ENCODE assay signal across 8 mouse cellular contexts in genomic region chr19:8713306-8713996, GRCm38 (mm10). TPM values are rescaled to one million over a fixed set of nuclear protein-coding genes. Genes with fewer than 3 reads are reported as not detected.
DNase-seq lines count a peak whose midpoint lies in the region; ATAC-seq and TF ChIP-seq lines count a peak whose summit lies in the region.

No protein-coding gene starts in this region.

- H3K4me1 ChIP-seq in heart, embryonic 12.5 days (replicated peaks): peaks cover 22% of the 10 kb centered on the region
- H3K4me1 ChIP-seq in kidney, postnatal 0 days (replicated peaks; ENCODE audit: insufficient read depth, low read length): peaks cover 11% of the 10 kb centered on the region; the same call in 1 of the 2 replicates
- H3K4me1 ChIP-seq in liver, adult 2 months (ENCODE audit: control insufficient read depth, insufficient read depth, low read length): peaks cover 5% of the 10 kb centered on the region

- peak; percentile 69 for TF ChIP-seq CTCF in brain, embryonic 14.5 days (IDR thresholded peaks at IDR 0.05; ENCODE audit: borderline replicate concordance, extremely low read depth, insufficient read depth, insufficient read length)
- peak; percentile 74 for TF ChIP-seq CTCF in kidney, postnatal 0 days (IDR thresholded peaks at IDR 0.05; ENCODE audit: low read depth)
- peak; percentile 85 for TF ChIP-seq CTCF in liver, adult 2 months (IDR thresholded peaks at IDR 0.05; ENCODE audit: low read depth, low read length)

- H3K4me3 ChIP-seq in heart, embryonic 12.5 days: peak overlapping the region; percentile 69
- H3K4me3 ChIP-seq in kidney, postnatal 0 days (replicated peaks; ENCODE audit: low read depth, low read length): peak overlapping the region; percentile 63
- peak overlapping the region; percentile 94 for H3K4me3 ChIP-seq in liver, adult 2 months (ENCODE audit: insufficient read depth, low read depth, low read length)

- no peaks in the 10 kb centered on the region; the same call in 1 of the 2 replicates for H3K79me2 ChIP-seq in liver, adult 2 months (ENCODE audit: control insufficient read depth, insufficient read depth, low read length)

- peaks cover 35% of the 10 kb centered on the region for H3K36me3 ChIP-seq in heart, embryonic 12.5 days
- peaks cover 24% of the 10 kb centered on the region for H3K36me3 ChIP-seq in kidney, postnatal 0 days (ENCODE audit: insufficient read depth, low read length)
- peaks cover 22% of the 10 kb centered on the region for H3K36me3 ChIP-seq in liver, adult 2 months (ENCODE audit: control insufficient read depth, insufficient read depth, low read length)

- no peaks in the 10 kb centered on the region for H3K9me3 ChIP-seq in heart, embryonic 12.5 days (replicated peaks)
- H3K9me3 ChIP-seq in kidney, postnatal 0 days (replicated peaks; ENCODE audit: low read length): no peaks in the 10 kb centered on the region

- peak overlapping the region; percentile 87 for H3K27ac ChIP-seq in heart, embryonic 12.5 days (ENCODE audit: poor library complexity, severe bottlenecking)
- peak overlapping the region; percentile 94 for H3K27ac ChIP-seq in kidney, postnatal 0 days
- peak overlapping the region; percentile 53 for H3K27ac ChIP-seq in liver, adult 2 months (replicated peaks; ENCODE audit: insufficient read depth, low read depth, low read length)

- DNase-seq in B cell, adult 2 months: peak; percentile 94 to 95
- peak; percentile 96 for DNase-seq in brain, embryonic 14.5 days (ENCODE audit: low read depth)
- peak; percentile 93 for DNase-seq in kidney, postnatal 0 days (ENCODE audit: low spot score)
- peak; percentile 69 for DNase-seq in liver, adult 2 months (ENCODE audit: extremely low read depth, low read depth, low spot score)
- peak; percentile 95 to 96 for DNase-seq in spleen, postnatal 36 days (ENCODE audit: low spot score in 2 of 2)

- H3K27me3 ChIP-seq in heart, embryonic 12.5 days (replicated peaks): no peaks in the 10 kb centered on the region
- H3K27me3 ChIP-seq in kidney, postnatal 0 days (ENCODE audit: insufficient read depth, low read length): no peaks in the 10 kb centered on the region
- no peaks in the 10 kb centered on the region for H3K27me3 ChIP-seq in liver, adult 2 months (ENCODE audit: control insufficient read depth, insufficient read depth, low read length)

- WGBS in heart, embryonic 12.5 days: under 1% methylated on average over 51 of the region's 51 CpGs
- 0% methylated on average over 51 of the region's 51 CpGs for WGBS in kidney, postnatal 0 days
- WGBS in liver, adult 2 months: under 1% methylated on average over 51 of the region's 51 CpGs

- H3K4me2 ChIP-seq in heart, embryonic 12.5 days: peak overlapping the region; percentile 80
- peak overlapping the region; percentile 79 for H3K4me2 ChIP-seq in kidney, postnatal 0 days (ENCODE audit: low read length)

- TF ChIP-seq POLR2A in brain, embryonic 14.5 days (IDR thresholded peaks at IDR 0.05; ENCODE audit: borderline replicate concordance, extremely low read depth, insufficient read depth, insufficient read length, poor library complexity, severe bottlenecking): peak; percentile 60; the same call in 1 of the 2 replicates
- TF ChIP-seq POLR2A in liver, adult 2 months (IDR thresholded peaks at IDR 0.05; ENCODE audit: extremely low read depth, insufficient read depth, low read length): peak; percentile 97

- peak overlapping the region; percentile 91 for H3K9ac ChIP-seq in heart, embryonic 12.5 days
- peak overlapping the region; percentile 70 for H3K9ac ChIP-seq in kidney, postnatal 0 days (ENCODE audit: low read depth, low read length)
- H3K9ac ChIP-seq in liver, adult 2 months (ENCODE audit: low read depth, low read length): peak overlapping the region; percentile 83

- ATAC-seq in erythroblast, adult 5-6 weeks (replicated peaks; ENCODE audit: low FRiP score, poor library complexity, severe bottlenecking): peak; percentile 74
- ATAC-seq in heart, embryonic 12.5 days (ENCODE audit: insufficient number of reproducible peaks, low FRiP score): peak; percentile 90
- ATAC-seq in kidney, postnatal 0 days (replicated peaks; ENCODE audit: low FRiP score, low read depth): peak; percentile 90
- peak; percentile 64 for ATAC-seq in monocyte, adult 5-6 weeks (replicated peaks; ENCODE audit: insufficient number of reproducible peaks, low FRiP score, low TSS enrichment, poor library complexity, severe bottlenecking)

RNA-seq across cellular contexts. Expression of gene Slc3a2, which starts 9.7 kb away (rescaled TPM):
- polyA plus RNA-seq in brain, embryonic 14.5 days (2012; rRNA removed): 147 and 159 TPM in 2 replicates
- total RNA-seq in erythroblast, adult 5-6 weeks (2015; ENCODE audit: low replicate concordance): 150 and 218 TPM in 2 replicates
- total RNA-seq in erythroblast, adult 5-6 weeks (2017; ENCODE audit: low replicate concordance): 337 and 409 TPM in 2 replicates
- polyA plus RNA-seq in heart, embryonic 12.5 days (2016; fragmentation: Nextera tagmentation; extraction: Ambion mirVana): 87.6 and 88.9 TPM in 2 replicates
- polyA plus RNA-seq in kidney, postnatal 0 days (2015; fragmentation: Nextera tagmentation; extraction: Ambion mirVana): 151 and 158 TPM in 2 replicates
- total RNA-seq in liver, adult 2 months (2014; rRNA removed): 30.2 and 37.6 TPM in 2 replicates
- polyA plus RNA-seq in liver, adult 2 months (2012; rRNA removed): 62.9 and 71.6 TPM in 2 replicates
- total RNA-seq in monocyte, adult 5-6 weeks (2017): 61.4 to 198 TPM (median 77.3 TPM) in 3 replicates

RNA-seq across cellular contexts. Expression of gene Wdr74, which starts 22.2 kb away (rescaled TPM):
- 57.3 and 65.8 TPM in 2 replicates for polyA plus RNA-seq in brain, embryonic 14.5 days (2012; rRNA removed)
- 7.9 and 61.9 TPM in 2 replicates for total RNA-seq in erythroblast, adult 5-6 weeks (2015; ENCODE audit: low replicate concordance)
- total RNA-seq in erythroblast, adult 5-6 weeks (2017; ENCODE audit: low replicate concordance): 15.3 and 18.3 TPM in 2 replicates
- 48.9 and 52.9 TPM in 2 replicates for polyA plus RNA-seq in heart, embryonic 12.5 days (2016; fragmentation: Nextera tagmentation; extraction: Ambion mirVana)
- 71.3 and 77.7 TPM in 2 replicates for polyA plus RNA-seq in kidney, postnatal 0 days (2015; fragmentation: Nextera tagmentation; extraction: Ambion mirVana)
- total RNA-seq in liver, adult 2 months (2014; rRNA removed): 12.5 and 16.6 TPM in 2 replicates
- 23.8 and 28.9 TPM in 2 replicates for polyA plus RNA-seq in liver, adult 2 months (2012; rRNA removed)
- 32.5 to 68.4 TPM (median 56.6 TPM) in 3 replicates for total RNA-seq in monocyte, adult 5-6 weeks (2017)

RNA-seq across cellular contexts. Expression of gene 1700092M07Rik, which starts 27.1 kb away (rescaled TPM):
- polyA plus RNA-seq in brain, embryonic 14.5 days (2012; rRNA removed): 1.9 and 2.4 TPM in 2 replicates
- not detected in 2 replicates for total RNA-seq in erythroblast, adult 5-6 weeks (2015; ENCODE audit: low replicate concordance)
- total RNA-seq in erythroblast, adult 5-6 weeks (2017; ENCODE audit: low replicate concordance): not detected in 2 replicates
- polyA plus RNA-seq in heart, embryonic 12.5 days (2016; fragmentation: Nextera tagmentation; extraction: Ambion mirVana): 1.8 and 2.8 TPM in 2 replicates
- polyA plus RNA-seq in kidney, postnatal 0 days (2015; fragmentation: Nextera tagmentation; extraction: Ambion mirVana): 0.75 and 1.1 TPM in 2 replicates
- 0.83 TPM in 1 of 2 replicates, not detected in the other for total RNA-seq in liver, adult 2 months (2014; rRNA removed)
- polyA plus RNA-seq in liver, adult 2 months (2012; rRNA removed): not detected in 2 replicates
- total RNA-seq in monocyte, adult 5-6 weeks (2017): 1.9 to 2.8 TPM in 2 of 3 replicates, not detected in the other

RNA-seq across cellular contexts. Expression of gene Stx5a, which starts 27.8 kb away (rescaled TPM):
- polyA plus RNA-seq in brain, embryonic 14.5 days (2012; rRNA removed): 117 TPM in 2 replicates
- 105 and 119 TPM in 2 replicates for total RNA-seq in erythroblast, adult 5-6 weeks (2015; ENCODE audit: low replicate concordance)
- 161 and 226 TPM in 2 replicates for total RNA-seq in erythroblast, adult 5-6 weeks (2017; ENCODE audit: low replicate concordance)
- polyA plus RNA-seq in heart, embryonic 12.5 days (2016; fragmentation: Nextera tagmentation; extraction: Ambion mirVana): 86.1 and 88.1 TPM in 2 replicates
- polyA plus RNA-seq in kidney, postnatal 0 days (2015; fragmentation: Nextera tagmentation; extraction: Ambion mirVana): 105 and 115 TPM in 2 replicates
- total RNA-seq in liver, adult 2 months (2014; rRNA removed): 43.5 and 46.8 TPM in 2 replicates
- polyA plus RNA-seq in liver, adult 2 months (2012; rRNA removed): 42.0 and 62.1 TPM in 2 replicates
- 105 to 173 TPM (median 138 TPM) in 3 replicates for total RNA-seq in monocyte, adult 5-6 weeks (2017)

RNA-seq across cellular contexts. Expression of gene Nxf1, which starts 43.4 kb away (rescaled TPM):
- polyA plus RNA-seq in brain, embryonic 14.5 days (2012; rRNA removed): 176 and 264 TPM in 2 replicates
- 135 and 146 TPM in 2 replicates for total RNA-seq in erythroblast, adult 5-6 weeks (2015; ENCODE audit: low replicate concordance)
- 35.0 and 81.7 TPM in 2 replicates for total RNA-seq in erythroblast, adult 5-6 weeks (2017; ENCODE audit: low replicate concordance)
- 135 and 149 TPM in 2 replicates for polyA plus RNA-seq in heart, embryonic 12.5 days (2016; fragmentation: Nextera tagmentation; extraction: Ambion mirVana)
- 114 and 123 TPM in 2 replicates for polyA plus RNA-seq in kidney, postnatal 0 days (2015; fragmentation: Nextera tagmentation; extraction: Ambion mirVana)
- total RNA-seq in liver, adult 2 months (2014; rRNA removed): 16.2 and 22.3 TPM in 2 replicates
- polyA plus RNA-seq in liver, adult 2 months (2012; rRNA removed): 27.3 and 43.1 TPM in 2 replicates
- 85.6 to 138 TPM (median 127 TPM) in 3 replicates for total RNA-seq in monocyte, adult 5-6 weeks (2017)

Comparison
In these comparisons a context has a peak if more than half of its experiments do, and no peak if none do; other contexts are left out.
1. Peak in every context shown above with its lines: DNase-seq, ATAC-seq, H3K4me3 ChIP-seq and H3K27ac ChIP-seq.